Mouse (Mus musculus) embryonic fibroblast, embryonic 13.5 days (primary cell): ENCODE measurements around the gene Bsph2. TPM values are rescaled to one million over a fixed set of nuclear protein-coding genes. Genes with fewer than 3 reads are reported as not detected.

Experiments used
- H3K27ac ChIP-seq: 2 replicates; pipeline ENCODE4 v1.5.1; 2012; ENCODE audit warnings: low read length, control low read depth, inconsistent platforms; ENCODE audit not compliant: insufficient read depth
- H3K4me1 ChIP-seq: 2 replicates; pipeline ENCODE4 v1.6.1; 2011; ENCODE audit warnings: low read length; ENCODE audit not compliant: control insufficient read depth, insufficient read depth
- H3K4me3 ChIP-seq: 2 replicates; pipeline ENCODE4 v1.5.1; 2011; ENCODE audit warnings: mild to moderate bottlenecking, control low read depth, low read length; ENCODE audit not compliant: insufficient read depth
- CTCF ChIP-seq: IDR thresholded peaks from 2 replicates; pipeline ENCODE4 v1.5.1; 2011; ENCODE audit warnings: mild to moderate bottlenecking, control low read depth, low read length, moderate library complexity, borderline replicate concordance; ENCODE audit not compliant: insufficient read depth
- POLR2A ChIP-seq: IDR thresholded peaks from 2 replicates; pipeline ENCODE4 v1.6.1; 2011; ENCODE audit warnings: low read depth, mild to moderate bottlenecking, control low read depth, low read length, moderate library complexity
- polyA plus RNA-seq: library from polyadenylated mRNA; stranded (reverse); fragments of >200 nt; gene quantifications from 2 replicates; pipeline ENCODE4 v1.2.4, GENCODE M21; 2011; ENCODE audit warnings: low read depth; ENCODE audit not compliant: missing spikeins, insufficient read length

Bsph2 gene
- not detected in 2 replicates for polyA plus RNA-seq

DNA sequence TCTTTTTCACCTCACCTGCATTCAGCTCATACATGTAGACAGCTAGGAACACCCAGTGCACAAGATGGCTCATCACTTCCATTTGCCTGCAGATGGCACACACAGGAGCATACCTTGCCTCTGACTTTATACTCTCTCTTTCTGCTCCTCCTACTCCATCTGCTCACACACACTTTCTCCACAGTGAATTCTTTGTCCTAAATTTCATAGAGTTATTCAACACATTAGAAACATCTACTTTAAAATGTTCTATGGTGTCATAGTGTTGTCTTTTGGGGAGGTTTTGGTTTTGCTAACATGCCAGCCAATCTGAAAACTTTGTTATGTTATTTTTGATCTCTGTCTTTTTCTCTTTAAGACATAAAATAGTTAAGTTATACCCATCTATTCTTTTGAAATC, at the start of gene Bsph2:
Gene Bsph2 (minus strand): TSS at position 101 of the 400 bp plus-strand sequence.
- TF ChIP-seq POLR2A, result no peak
- TF ChIP-seq CTCF, result no peak
- no peaks in the 10 kb centered on the region for H3K4me1 ChIP-seq
- no peak within 1 kb of the TSS for H3K27ac ChIP-seq
- no peak within 1 kb of the TSS for H3K4me3 ChIP-seq

DNA sequence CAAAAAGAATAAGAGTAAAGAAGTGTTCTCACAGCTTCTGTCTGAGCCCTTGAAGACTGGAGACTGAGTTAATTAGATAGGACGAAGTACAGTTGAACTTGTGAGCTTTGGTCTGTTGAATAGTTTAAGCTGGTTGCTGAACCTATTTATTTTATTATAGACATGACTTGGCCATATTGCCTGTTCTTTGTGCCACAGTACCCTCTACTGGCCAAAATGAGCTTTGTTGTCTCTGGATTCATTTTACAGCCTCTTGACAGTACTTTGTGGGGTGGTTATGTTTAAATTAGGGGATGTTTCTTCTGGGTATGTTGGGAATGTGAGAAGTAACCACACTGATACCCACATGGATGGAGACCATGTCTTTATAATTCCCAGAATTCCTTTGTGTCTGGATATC, 59.3 kb downstream of the Bsph2 start:
- no peak overlapping the region for H3K4me3 ChIP-seq
- no peak overlapping the region for H3K27ac ChIP-seq
- TF ChIP-seq CTCF (no peak), POLR2A (no peak)
- H3K4me1 ChIP-seq, result no peaks in the 10 kb centered on the region

Other genes with a start within 250 kb of the Bsph2 start
- gene Pla2g4c, start 246.4 kb downstream of the Bsph2 start, polyA plus RNA-seq, result 0.48 and 1.1 TPM in 2 replicates
- gene Cabp5, start 172.9 kb downstream of the Bsph2 start, polyA plus RNA-seq, result not detected in 2 replicates
- not detected in 2 replicates for gene Bsph1, start 120.2 kb downstream of the Bsph2 start, polyA plus RNA-seq
- gene Sult2a5, start 52.9 kb upstream of the Bsph2 start, polyA plus RNA-seq, result not detected in 2 replicates
- gene Sult2a2, start 162.4 kb upstream of the Bsph2 start, polyA plus RNA-seq, result not detected in 2 replicates